Mouse (Mus musculus): ENCODE results near the gene Synj2.

GRCm38 (mm10) chr17:6073405-6073804, 132.3 kb downstream of the Synj2 start:
- TF ChIP-seq POLR2A (IDR thresholded peaks at IDR 0.05; ENCODE audit: borderline replicate concordance, extremely low read depth, insufficient read depth, insufficient read length, poor library complexity, severe bottlenecking) (no peak), CTCF (IDR thresholded peaks at IDR 0.05; ENCODE audit: borderline replicate concordance, extremely low read depth, insufficient read depth, insufficient read length) (no peak)

Measured in brain, embryonic 14.5 days (tissue).